Mouse (Mus musculus) right cerebral cortex, postnatal 36 days (tissue): Measurements from ENCODE around the gene Elf5.

Experiments
- DNase-seq, 2 experiments: peaks; one replicate each; pipeline ENCODE4 v3.0.0; 2022; ENCODE audit warnings: low spot score in 2 of 2, mixed read lengths in 1 of 2

Gene Elf5

DNA sequence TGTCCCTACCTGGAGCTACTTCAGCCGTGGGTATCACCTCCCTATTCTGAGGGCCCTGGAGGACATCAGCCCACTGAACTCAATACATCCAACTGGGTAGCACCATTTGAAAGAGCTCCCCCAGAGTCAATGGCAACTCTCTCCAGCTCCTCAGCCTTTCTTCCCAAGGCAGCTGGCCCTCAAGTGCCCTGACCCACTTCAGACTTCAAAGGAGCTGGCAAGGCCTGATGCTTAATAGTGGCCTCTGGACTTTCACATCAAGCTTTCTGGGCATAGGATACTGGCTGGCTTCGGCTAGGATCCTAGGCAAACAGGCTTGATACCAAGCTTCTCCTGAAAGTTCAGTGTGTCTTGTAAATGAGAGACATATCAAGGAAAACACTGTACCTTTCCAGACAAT is 23.6 kb downstream of the Elf5 start:
- no peak for DNase-seq

DNA sequence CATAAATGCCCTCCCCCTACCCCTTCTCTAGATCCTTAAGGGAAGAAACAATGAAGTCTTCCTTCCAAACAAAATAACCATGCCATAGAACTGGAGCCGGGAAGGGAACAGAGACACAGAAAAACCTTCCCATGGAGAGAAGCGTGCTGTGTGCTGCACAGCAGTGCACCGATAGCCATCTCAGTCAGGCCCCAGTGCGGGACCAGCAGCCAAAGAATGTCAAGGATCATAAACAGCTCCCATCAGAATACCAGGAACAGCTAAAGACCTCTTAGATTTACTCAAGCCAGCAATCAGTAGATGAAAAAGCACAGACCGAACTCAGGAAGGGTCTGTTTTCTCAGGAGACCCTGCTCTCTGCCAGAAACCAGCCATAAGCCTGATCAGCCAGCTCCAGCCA is 25.0 kb downstream of the Elf5 start:
- DNase-seq = no peak

DNA sequence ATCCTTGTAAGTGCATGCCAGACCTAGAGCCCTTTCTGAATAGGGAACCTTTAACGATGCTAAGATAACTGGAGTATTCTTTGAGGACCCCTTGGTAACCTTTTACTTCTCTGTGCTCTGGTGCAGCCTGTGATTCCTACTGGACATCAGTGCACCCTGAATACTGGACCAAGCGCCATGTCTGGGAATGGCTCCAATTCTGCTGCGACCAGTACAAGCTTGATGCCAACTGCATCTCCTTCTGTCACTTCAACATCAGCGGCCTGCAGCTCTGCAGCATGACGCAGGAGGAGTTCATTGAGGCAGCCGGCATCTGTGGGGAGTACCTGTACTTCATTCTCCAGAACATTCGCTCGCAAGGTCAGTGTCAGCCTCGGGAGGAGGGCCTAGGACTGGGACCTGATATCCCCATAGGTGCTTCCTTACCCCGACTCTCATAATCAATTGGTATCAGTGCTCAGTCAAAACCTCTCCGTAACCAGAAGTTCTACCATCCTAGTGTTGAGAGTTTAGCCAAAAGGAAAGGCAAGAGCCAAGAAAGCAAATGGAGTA is 27.7 kb downstream of the Elf5 start:
- no peak for DNase-seq

DNA sequence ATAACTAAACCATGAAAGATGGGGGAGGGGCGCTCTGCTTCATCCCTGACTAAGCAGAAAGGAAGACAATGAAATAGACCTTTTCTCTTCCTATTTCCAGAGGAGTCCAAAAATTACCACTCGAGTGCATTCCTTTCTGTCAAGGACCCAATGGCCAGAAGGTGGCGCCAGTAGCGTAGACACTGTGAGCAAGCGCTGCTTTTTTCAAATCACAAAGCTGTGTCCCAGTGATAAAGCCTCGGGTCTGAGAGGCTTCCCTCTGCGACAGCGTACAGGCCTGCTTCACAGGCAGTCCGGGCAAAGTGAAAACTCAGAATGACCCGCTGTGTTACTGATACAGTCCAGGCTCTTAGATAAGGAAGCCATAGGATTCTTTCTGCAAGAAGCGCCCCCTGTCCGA is 28.2 kb downstream of the Elf5 start:
- DNase-seq = peak; percentile 56 to 61

DNA sequence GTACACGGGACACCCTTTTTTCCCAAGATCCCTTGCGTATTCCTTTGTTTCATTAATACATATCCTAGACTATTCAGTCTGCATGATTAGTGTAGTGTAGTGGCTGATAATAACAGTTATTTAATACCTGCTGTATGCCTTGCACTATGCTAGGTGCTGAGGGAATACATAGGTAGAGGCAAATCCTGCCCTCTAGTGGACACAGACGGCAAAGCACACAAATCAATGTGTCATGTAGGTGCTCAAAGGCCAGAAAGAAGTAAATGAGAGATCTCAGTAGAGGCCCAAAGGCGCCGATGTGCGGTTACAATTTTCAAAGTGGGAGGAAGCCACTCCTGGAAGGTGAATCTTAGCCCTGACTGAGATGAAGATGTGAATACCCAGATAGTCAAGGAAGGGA is 34.3 kb downstream of the Elf5 start:
- no peak for DNase-seq

DNA sequence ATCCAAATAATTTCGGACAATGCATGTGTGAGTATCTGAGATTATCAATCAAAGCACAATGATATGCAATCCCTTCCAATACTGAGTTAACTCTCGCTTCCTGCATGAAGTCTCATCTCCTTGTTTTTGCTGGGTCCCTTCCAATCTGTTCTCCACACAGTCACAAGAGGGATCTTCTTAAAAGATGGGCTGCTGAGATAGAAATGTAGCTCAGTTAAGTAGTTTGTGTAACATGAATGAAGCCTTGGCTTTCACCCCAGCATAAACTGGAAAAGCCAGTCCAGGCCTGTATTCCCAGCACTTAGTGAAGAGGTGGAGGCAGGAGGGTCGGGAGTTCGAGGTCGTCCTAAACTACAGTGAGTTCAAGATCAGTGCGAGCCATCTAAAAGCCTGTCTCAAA is 34.8 kb downstream of the Elf5 start:
- no peak for DNase-seq

DNA sequence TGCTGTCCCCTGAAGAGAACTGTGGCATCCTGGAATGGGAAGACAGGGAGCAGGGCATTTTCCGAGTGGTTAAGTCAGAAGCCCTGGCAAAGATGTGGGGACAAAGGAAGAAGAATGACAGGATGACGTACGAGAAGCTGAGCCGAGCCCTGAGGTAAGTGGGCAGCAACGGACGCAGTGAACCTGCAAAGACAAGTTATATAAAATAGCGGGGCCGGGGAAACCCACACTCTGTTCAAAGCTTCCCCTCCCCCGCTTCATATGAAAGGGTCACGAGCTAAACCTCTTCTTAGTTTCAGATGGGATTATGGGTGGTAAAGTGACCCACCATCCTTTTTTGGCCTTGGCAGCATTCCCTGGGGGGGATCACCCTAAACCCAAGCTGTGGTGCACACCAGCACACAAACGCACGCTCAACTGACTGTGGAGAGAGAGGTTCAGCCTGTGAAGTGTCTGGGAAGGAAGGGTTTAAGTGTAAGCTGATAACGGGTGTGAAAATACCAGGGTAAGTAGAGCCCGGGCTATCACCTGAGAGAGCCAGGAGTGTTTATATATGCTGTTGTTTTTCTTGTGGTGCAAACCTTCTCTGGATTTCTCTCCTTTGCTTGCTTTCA is 37.6 kb downstream of the Elf5 start:
- no peak for DNase-seq

DNA sequence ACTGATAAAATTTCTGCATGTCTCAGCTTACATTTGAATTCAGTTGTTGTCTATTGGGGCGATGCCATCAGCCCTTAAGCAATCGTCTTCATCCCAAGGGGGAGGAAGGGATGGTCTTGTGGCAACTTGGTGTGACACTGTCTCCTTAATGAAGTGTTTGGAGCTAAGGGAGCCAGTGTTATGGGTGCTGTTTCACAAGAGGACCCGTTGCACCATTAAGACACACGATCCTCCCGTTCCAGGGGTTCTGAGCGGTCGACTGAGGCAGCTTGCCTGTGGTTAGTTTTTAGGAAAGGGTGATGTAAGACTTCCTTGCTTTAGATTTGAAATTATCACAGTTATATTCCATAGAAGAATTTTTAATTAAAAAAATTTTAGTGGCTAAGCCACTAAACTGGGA is 38.3 kb downstream of the Elf5 start:
- no peak for DNase-seq

DNA sequence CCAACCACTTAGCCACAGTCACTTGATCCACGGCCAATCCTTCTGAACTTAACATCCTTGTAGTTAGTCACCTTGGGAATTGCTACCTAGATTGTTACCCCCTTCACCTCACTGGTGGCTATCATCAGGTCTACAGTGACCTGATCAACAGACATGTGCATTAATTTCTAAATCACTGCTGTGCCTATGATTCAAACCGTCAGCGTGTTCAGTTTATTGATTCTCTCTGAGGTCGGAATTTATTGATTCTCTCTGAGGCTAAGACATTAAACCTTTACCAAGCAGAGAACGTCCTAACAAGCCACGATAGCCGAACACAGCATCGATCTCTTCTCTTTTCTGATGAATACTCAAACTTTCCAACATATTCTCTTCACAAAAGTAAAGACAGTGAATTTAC is 38.8 kb downstream of the Elf5 start:
- DNase-seq = no peak

DNA sequence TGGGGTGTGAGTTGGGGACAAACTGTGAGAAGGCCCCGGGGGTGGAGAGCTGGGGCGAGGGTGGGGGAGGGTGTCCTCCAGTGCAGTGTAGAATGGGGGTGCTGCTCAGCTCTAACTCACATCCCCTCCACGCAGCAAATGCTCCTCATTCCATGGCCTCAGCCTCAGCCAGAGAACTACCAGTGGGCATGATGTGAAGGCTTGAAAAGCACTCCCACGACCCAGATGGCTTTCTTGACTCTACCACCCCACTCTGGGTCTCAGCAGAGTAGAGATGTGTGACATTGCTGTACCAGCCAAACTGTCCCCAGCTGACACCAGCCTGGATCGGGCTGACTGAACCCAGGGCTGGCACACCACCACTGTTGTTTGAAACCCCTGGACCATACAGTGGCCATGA is 41.1 kb downstream of the Elf5 start:
- no peak for DNase-seq

DNA sequence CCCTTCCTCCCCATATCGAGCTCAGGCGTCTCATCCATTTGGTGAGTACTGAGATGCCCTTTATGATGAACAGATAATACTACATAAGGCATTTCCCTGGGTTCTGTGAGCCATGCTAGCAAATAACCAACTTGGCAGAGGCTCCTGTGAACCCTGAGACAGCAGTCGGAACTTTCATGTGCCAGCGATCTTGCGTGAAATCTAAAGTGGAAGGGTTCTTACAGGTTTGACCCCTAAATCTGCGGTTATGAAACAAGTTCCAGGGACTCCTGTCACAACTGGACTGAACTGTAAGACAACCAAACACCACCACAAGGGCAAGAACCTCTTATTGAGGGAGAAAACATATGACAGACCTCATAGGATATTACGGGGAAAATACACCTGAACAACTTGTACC is 44.3 kb downstream of the Elf5 start:
- no peak for DNase-seq

DNA sequence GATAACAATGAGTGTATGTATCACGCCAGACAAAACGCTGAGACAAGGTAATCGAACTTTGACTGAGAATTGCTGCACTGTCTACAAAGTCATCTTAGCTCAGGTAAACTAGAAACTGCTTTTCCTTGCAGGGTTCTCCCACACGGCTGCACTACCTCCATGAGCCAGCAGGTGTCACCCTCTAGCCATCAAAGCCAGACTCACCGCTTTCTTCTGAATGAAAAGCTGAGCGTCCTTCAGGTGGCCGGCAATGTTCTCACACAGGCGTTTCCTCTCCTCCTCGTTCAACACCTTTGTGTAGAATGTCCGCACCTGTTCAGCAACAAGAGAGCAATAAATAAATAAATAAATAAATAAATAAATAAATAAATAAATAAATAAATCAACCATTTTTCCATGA is 45.2 kb downstream of the Elf5 start:
- DNase-seq = peak; percentile 70 to 75

DNA sequence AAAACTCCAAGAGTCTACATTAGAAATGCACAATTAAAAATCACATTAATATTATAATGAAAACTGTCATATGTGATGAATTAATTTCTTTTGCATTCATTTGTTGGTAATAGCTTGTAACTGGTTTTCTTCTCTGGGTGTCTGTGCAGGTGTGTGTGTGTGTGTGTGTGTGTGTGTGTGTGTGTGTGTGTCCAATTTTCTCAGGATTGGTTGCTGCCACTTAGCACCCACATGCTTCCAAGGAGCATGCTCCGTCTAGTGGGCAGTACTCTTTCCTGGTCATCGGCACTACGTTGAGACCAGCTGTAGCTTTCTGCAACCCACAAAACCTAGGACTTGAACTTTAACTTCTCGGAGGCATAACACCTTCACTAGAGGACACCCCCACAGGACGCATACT is 45.6 kb downstream of the Elf5 start:
- no peak for DNase-seq

DNA sequence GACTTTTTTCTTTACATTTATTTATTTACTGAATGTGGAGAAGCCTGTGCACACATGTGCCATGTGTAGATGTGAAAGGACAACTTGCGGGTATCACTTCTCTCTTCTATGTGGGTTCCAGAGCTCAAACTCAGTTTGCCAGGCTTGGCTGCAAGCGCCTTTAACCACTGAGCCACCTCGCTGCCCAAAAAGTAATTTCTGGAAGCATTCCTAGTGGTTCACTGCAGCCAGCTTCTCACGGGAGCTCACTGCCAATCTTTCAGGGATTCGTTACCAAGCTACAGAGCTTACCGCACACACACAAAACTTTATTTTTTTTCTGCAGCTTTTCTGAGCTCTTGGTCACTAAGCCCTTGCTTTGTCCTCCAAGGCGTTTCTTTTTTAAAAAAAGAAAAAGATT is 46.1 kb downstream of the Elf5 start:
- no peak for DNase-seq

DNA sequence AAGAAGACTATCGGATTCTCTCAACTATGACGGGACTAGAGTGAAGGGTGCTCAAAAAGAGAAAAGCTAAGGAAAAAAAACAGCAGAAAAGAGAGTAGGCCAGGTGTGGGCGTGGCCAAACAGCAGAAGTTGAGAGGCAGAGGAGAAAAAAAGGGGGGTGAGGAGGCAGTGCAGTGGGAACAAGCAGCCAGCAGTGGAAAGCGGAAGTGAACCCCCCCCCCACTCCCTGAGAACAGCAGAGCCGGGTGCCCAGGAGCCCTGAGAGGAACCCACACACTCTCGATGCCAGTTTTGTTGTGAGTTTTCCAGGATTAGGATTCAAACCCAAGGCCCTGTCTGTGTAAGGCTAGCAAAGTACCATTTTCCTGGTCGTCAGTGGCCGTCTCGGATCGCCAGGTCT is 47.6 kb downstream of the Elf5 start:
- DNase-seq = no peak

DNA sequence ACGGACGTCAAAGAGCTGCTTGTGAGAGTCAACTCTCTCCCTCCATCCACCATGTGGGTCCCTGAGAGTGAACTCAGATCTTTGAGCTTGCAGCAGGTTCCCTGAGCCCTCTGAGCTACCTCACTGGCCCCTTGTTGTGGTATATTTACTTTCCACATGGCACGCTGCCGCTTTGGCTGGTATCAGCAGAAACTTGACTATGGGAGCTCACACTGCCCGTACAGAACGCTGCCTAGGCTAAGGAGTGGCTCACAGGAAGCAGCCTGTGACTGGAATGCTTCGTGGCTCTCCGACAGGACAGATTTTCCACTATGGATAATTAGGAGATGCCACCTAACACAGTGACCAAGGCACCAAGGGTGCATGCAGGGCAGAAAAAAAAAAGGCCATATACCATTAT is 49.7 kb downstream of the Elf5 start:
- DNase-seq = no peak

DNA sequence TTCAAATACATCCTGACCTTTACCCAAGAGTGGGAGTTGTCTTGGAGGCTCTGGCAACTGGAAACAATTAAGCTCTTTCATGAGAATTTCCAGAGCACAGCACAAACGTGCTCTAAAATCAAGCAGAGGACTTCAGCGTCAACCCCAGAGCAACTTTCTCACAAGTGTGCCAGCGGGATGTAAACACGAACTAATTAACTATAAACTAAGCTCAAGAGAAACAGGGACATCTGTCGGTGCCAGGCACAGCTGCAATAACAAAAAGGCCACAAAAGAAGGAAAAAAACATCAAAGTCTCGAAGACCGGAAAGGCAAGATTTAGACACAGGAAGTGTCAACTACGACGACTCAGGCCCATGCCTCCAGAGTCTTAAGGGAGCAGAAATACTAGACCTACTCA is 50.3 kb downstream of the Elf5 start:
- no peak for DNase-seq

DNA sequence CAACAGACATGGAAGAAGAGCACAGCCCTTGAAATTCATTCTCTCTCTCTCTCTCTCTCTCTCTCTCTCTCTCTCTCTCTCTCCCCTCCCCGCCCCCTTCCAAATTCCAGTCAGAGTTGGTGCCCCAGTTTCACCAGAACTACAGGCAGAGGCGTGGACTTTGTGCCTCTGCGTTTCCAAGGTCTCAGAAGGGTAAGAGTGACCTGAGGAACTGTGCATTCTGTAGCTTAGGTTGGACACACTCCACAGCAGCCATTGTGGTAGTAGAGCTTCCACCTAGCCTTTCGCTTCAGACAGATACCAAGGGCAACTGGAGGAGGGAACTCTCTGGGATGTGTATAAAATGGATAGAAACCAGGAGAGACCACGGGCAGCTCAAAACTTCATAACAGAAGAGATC is 51.3 kb downstream of the Elf5 start:
- DNase-seq = no peak

DNA sequence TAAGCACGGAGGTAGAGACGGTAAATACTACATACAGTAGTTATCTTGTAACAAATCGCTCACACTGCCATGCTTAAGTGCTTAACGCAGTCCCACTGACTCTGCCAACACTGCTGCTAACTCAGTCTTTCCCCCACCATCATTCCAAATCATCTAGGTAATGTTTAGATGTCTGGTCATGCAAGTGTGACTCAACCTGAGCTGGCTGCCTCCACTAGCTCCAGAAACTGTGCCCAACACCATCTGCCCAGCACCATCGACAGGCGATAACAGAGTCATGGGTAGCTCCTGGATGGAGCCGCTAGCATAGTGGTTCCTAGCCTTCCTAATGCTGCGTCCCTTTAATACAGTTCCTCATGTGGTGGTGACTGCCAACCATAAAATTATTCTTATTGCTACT is 53.0 kb downstream of the Elf5 start:
- DNase-seq = no peak

DNA sequence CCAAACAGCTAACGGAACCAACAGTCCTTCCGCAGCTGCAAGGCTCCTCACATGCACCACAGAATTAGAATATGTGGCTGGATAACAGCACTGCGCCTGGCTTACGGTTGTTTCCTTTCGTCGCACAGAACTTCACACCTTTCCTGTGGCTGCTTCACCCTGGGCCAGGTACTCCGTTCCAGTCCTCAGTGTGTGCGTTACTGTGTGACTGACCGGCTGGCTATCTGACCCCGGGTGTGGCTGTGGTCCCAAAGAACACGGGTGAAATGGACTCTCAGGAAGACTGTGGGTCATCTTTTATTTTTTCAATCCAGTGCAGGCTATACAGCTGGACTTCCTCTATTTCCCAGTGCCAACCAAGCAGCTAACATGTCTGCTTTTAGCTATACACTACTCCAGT is 53.9 kb downstream of the Elf5 start:
- no peak for DNase-seq

DNA sequence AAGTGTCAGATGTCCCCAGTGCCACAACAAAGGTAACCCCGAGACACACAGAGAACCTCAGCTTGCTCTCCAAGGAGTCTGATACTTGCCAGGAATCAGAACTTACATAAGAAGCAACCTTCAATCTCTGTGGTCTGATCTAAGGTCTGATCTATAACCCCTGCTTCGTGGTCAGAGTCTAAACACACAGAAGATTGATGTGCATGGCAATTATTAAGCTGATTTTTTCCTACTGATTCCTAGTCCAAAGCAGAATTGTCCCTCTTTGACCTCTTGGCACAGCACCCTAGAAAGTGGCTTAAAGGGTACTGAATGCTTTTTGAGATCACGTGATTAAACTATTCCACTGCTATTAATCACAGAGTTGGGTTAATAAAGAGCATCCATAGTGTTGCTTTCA is 54.8 kb downstream of the Elf5 start:
- no peak for DNase-seq

DNA sequence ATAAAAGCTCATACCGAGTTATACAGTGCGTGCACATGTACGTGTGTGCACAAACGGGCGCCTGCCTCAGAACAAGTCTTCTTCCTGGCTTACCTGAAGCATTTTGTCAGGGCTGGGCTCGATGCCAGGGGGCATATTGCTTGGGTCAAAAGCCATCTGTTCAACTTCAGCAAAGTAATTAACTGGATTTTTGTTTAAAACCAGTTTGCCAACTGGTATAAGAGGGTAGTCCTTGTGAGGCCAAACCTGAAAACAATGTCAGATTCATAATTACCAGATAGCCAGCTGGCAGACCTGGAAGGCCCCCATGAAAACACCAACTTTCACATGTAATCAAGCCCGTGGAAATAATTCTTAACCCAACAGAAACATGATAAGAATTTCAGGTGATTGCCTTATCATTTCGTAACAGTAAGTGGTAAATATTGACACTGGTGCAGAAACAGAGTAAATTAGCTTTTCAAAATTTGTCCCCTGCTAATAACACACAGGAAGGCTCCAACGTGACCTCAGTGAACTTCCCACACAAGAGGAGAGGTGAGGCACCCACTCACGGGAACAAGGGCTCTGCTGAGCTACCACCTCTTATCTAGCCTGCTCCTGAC is 55.6 kb downstream of the Elf5 start:
- no peak for DNase-seq

DNA sequence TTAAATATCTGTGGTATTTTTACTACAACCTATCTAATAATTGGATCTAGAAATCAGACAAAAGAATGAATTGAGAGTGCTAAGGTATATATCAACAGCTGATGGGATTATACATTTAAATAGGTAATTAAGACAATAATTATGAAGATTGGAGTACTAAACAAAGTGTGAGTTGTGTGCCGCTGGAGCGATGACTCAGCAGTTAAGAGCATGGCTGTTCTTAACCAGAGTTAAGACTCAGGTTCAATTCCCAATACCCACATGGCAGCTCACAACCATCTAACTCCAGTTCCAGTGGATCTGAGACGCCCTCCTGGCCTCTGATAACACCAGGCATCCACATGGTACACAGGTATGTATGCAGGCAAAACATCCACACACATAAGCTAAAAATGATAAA is 61.9 kb downstream of the Elf5 start:
- DNase-seq = no peak

DNA sequence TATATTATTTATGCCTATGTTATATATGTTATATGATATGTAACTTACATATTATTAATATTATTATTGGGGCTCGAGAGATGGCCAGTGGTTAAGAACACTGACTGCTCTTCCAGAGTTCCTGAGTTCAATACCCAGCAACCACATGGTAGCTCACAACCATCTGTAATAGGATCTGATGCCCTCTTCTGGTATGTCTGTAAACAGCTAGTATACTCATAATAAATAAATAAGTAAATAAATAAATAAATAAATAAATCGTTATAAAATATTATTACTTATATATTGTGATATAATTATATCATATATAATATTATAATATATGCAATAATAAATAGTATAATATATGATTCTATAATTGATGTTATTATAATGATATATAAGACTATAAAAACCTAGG is 64.7 kb downstream of the Elf5 start:
- no peak for DNase-seq
